Mouse (Mus musculus) liver (tissue): ENCODE results near the gene Dusp10.

Experiments used
- DNase-seq: peaks from one replicate; pipeline ENCODE4 v3.0.0-alpha.2; 2020; ENCODE audit warnings: mixed read lengths

The Dusp10 gene

DNA sequence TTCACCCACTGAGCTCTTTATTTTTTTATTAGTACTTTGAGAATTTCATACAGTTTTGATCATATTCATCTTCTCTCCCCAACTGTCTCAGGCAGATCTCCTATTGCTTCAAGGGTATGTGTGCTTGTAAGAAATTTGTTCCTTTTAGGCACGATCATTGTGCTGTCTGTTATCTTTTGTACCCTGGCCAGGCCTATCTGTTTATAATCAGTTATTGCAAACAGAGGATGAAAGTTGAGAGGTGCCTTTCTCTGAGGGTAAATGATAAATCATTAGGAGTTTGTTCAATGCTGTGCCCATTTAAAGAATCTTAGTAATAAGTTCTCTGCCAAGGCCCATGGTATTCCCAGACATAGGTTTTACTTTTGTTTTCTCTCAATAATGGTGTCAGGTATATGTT lies 95.2 kb downstream of the Dusp10 start:
- no peak for DNase-seq

DNA sequence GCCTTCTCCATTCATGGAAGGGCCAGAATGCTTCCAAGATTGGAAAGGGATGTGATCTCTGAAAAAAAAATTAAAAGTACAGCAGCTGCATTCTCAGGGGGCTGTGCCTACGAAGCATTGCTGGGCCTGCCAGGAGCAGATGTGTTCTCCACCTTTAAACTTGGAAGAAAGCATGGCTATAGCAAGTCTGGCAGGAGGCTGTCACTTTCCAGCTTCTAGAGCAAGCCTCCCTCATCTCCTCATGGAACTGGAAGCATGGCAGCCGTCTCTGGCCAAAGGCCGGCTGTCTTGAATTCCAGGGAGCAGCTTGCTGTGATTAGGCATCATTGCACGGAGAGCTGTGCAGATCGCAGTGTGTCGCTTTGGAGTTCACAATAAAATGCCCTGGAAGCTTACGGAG lies 104.5 kb downstream of the Dusp10 start:
- no peak for DNase-seq

DNA sequence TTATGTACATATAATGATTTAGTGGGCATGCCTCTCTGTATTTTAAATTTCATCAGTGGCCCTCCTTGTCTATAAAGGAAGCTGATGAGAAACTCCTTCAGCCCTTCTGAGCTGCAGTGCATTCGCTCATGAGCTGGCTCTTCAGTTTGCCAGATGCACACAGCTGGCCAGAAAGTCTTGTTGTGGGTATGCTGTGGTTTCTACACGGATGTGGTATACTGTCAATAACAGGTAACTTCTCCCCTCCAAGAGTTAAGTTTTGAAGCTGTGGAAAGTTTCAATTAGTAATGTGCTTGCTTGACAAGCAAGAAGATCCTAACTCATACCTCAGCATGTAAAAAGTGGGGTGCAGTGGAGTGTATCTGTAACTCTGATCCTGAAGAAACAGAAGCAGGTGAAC lies 104.9 kb downstream of the Dusp10 start:
- no peak for DNase-seq

DNA sequence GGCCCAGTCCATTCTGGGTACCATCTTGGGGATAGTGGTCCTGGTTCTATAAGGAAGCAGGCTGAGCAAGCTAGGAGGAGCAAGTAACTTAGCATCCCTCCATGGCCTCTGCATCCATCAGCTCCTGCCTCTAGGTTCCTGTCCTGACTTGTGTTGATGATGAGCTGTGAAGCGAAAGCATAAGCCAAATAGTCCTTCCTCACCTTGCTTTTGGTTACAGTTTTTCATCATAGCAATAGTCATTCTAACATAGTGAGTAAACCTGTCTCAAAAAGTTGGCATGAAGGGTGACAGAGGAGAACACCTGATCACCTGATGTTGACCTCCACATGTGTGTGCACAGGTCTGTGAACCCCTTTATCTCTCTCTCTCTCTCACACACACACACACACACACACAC lies 105.5 kb downstream of the Dusp10 start:
- no peak for DNase-seq
